Mouse (Mus musculus): ENCODE measurements around the gene Serpina3g.
A peak's percentile ranks its signal among the peaks of the same experiment; 100 is the strongest.
"Not testable (repeated sequence)": the region's sequence is repeated elsewhere in the genome, so short reads cannot be mapped to it uniquely, and the experiment has no call there.

Serpina3g gene

GRCm38 (mm10) chr12:104235915-104236314, at the start of gene Serpina3g:
Gene Serpina3g (plus strand): TSS chr12:104236245.
- no peak for DNase-seq (ENCODE audit: extremely low spot score, low spot score)

GRCm38 (mm10) chr12:104189246-104189645, 46.8 kb upstream of the Serpina3g start:
- DNase-seq (ENCODE audit: extremely low spot score, low spot score) = no peak

GRCm38 (mm10) chr12:104190852-104191251, 45.2 kb upstream of the Serpina3g start:
- no peak for DNase-seq (ENCODE audit: extremely low spot score, low spot score)

- no peak for DNase-seq (ENCODE audit: extremely low spot score, low spot score)
Observed at GRCm38 (mm10) chr12:104209149-104209548, 26.9 kb upstream of the Serpina3g start.

GRCm38 (mm10) chr12:104209802-104210201, 26.2 kb upstream of the Serpina3g start:
- DNase-seq (ENCODE audit: extremely low spot score, low spot score) = no peak

GRCm38 (mm10) chr12:104213689-104214444, 22.2 kb upstream of the Serpina3g start:
- DNase-seq (ENCODE audit: extremely low spot score, low spot score) = no peak

GRCm38 (mm10) chr12:104214445-104214753, 21.6 kb upstream of the Serpina3g start, which contains the start of gene Serpina3f:
Gene Serpina3f (plus strand): TSS chr12:104214544.
- DNase-seq (ENCODE audit: extremely low spot score, low spot score) = no peak

- no peak for DNase-seq (ENCODE audit: extremely low spot score, low spot score)
Observed at GRCm38 (mm10) chr12:104215249-104215648, 20.8 kb upstream of the Serpina3g start.

- no peak for DNase-seq (ENCODE audit: extremely low spot score, low spot score)
Observed at GRCm38 (mm10) chr12:104221616-104222015, 14.4 kb upstream of the Serpina3g start.

GRCm38 (mm10) chr12:104223690-104224089, 12.4 kb upstream of the Serpina3g start:
- DNase-seq (ENCODE audit: extremely low spot score, low spot score) = no peak

GRCm38 (mm10) chr12:104224598-104225300, 11.3 kb upstream of the Serpina3g start:
- no peak for DNase-seq (ENCODE audit: extremely low spot score, low spot score)

GRCm38 (mm10) chr12:104230762-104231161, 5.3 kb upstream of the Serpina3g start:
- no peak for DNase-seq (ENCODE audit: extremely low spot score, low spot score)

- DNase-seq (ENCODE audit: extremely low spot score, low spot score) = not testable (repeated sequence)
Observed at GRCm38 (mm10) chr12:104238048-104238447, 2.0 kb downstream of the Serpina3g start.

- DNase-seq (ENCODE audit: extremely low spot score, low spot score) = no peak
Observed at GRCm38 (mm10) chr12:104243307-104243706, 7.3 kb downstream of the Serpina3g start.

GRCm38 (mm10) chr12:104245092-104245491, 9.0 kb downstream of the Serpina3g start:
- DNase-seq (ENCODE audit: extremely low spot score, low spot score) = no peak

- DNase-seq (ENCODE audit: extremely low spot score, low spot score) = no peak
Observed at GRCm38 (mm10) chr12:104245595-104245994, 9.6 kb downstream of the Serpina3g start.

GRCm38 (mm10) chr12:104247553-104248002, 11.5 kb downstream of the Serpina3g start:
- peak; percentile 16 for DNase-seq (ENCODE audit: extremely low spot score, low spot score)

GRCm38 (mm10) chr12:104248231-104248630, 12.2 kb downstream of the Serpina3g start:
- no peak for DNase-seq (ENCODE audit: extremely low spot score, low spot score)

- no peak for DNase-seq (ENCODE audit: extremely low spot score, low spot score)
Observed at GRCm38 (mm10) chr12:104261041-104261440, 25.0 kb downstream of the Serpina3g start.

- DNase-seq (ENCODE audit: extremely low spot score, low spot score) = no peak
Observed at GRCm38 (mm10) chr12:104262863-104263262, 26.8 kb downstream of the Serpina3g start, which contains the start of gene Serpina3i. Gene Serpina3i (plus strand): TSS chr12:104263122.

GRCm38 (mm10) chr12:104266374-104266773, 30.3 kb downstream of the Serpina3g start:
- DNase-seq (ENCODE audit: extremely low spot score, low spot score) = no peak

GRCm38 (mm10) chr12:104278216-104279055, 42.4 kb downstream of the Serpina3g start:
- no peak for DNase-seq (ENCODE audit: extremely low spot score, low spot score)
